Mouse (Mus musculus) B cell, adult 62 days (primary cell): ENCODE measurements around the gene Hist1h1a. TPM values are rescaled to one million over a fixed set of nuclear protein-coding genes. Genes with fewer than 3 reads are reported as not detected.

ENCODE experiments used
- total RNA-seq: library from RNA; stranded (reverse); gene quantifications from 4 replicates; pipeline ENCODE4 v1.2.4, GENCODE M21; 2023

Hist1h1a gene
- total RNA-seq: 35.5 to 38.6 TPM (median 37.0 TPM) in 4 replicates

GRCm38 (mm10) chr13:23763586-23764323, at the start of gene Hist1h1a:
Gene Hist1h1a (plus strand): TSS chr13:23763666.

GRCm38 (mm10) chr13:23738677-23739068, 24.8 kb upstream of the Hist1h1a start, which contains the start of gene Hist1h1c:
Gene Hist1h1c (plus strand): TSS chr13:23738808.

GRCm38 (mm10) chr13:23745381-23746161, 17.9 kb upstream of the Hist1h1a start, which contains the start of gene Hist1h3c:
Gene Hist1h3c (minus strand): TSS chr13:23745602.

GRCm38 (mm10) chr13:23746201-23747080, 17.0 kb upstream of the Hist1h1a start, which contains the start of gene Hist1h2bb:
Gene Hist1h2bb (plus strand): TSS chr13:23746734.

GRCm38 (mm10) chr13:23750839-23751477, 12.5 kb upstream of the Hist1h1a start, which contains the start of gene Hist1h2ab:
Gene Hist1h2ab (plus strand): TSS chr13:23751126.

GRCm38 (mm10) chr13:23752067-23752741, 11.3 kb upstream of the Hist1h1a start, which contains the start of gene Hist1h3b:
Gene Hist1h3b (plus strand): TSS chr13:23752267.

GRCm38 (mm10) chr13:23756790-23757189, 6.7 kb upstream of the Hist1h1a start, which contains the start of gene Hist1h4b:
Gene Hist1h4b (plus strand): TSS chr13:23757013.

GRCm38 (mm10) chr13:23760972-23761864, 2.2 kb upstream of the Hist1h1a start, which contains the start of gene Hist1h4a:
Gene Hist1h4a (minus strand): TSS chr13:23761230.

GRCm38 (mm10) chr13:23761871-23762821, 1.3 kb upstream of the Hist1h1a start, which contains the start of gene Hist1h3a:
Gene Hist1h3a (minus strand): TSS chr13:23762386.

GRCm38 (mm10) chr13:23769613-23770012, 6.1 kb downstream of the Hist1h1a start, which contains the start of gene Trim38:
Gene Trim38 (plus strand): TSS chr13:23769913.

GRCm38 (mm10) chr13:23806422-23807052, 43.1 kb downstream of the Hist1h1a start, which contains the start of gene Slc17a2:
Gene Slc17a2 (plus strand): TSS chr13:23806993.

Other genes starting within 250 kb of the Hist1h1a start
- 312 to 413 TPM (median 355 TPM) in 4 replicates for gene Hist1h4h, start 232.6 kb upstream of the Hist1h1a start, total RNA-seq
- gene Hist1h2af, start 229.8 kb upstream of the Hist1h1a start, total RNA-seq: 8.2 to 18.3 TPM (median 14.4 TPM) in 4 replicates
- 4.0 to 5.5 TPM (median 4.9 TPM) in 3 of 4 replicates, not detected in the other for gene Hist1h3g, start 228.2 kb upstream of the Hist1h1a start, total RNA-seq
- 9.7 to 15.7 TPM (median 11.4 TPM) in 4 replicates for gene Hist1h2bh, start 220.3 kb upstream of the Hist1h1a start, total RNA-seq
- gene Hist1h3f, start 219.6 kb upstream of the Hist1h1a start, total RNA-seq: 116 to 135 TPM (median 127 TPM) in 4 replicates
- 64.1 to 86.2 TPM (median 72.6 TPM) in 4 replicates for gene Hist1h4f, start 212.0 kb upstream of the Hist1h1a start, total RNA-seq
- 20.7 to 25.2 TPM (median 22.9 TPM) in 4 replicates for gene Hist1h1d, start 210.4 kb upstream of the Hist1h1a start, total RNA-seq
- 302 to 339 TPM (median 312 TPM) in 4 replicates for gene Hist1h3e, start 201.3 kb upstream of the Hist1h1a start, total RNA-seq
- gene Hist1h2ae, start 192.4 kb upstream of the Hist1h1a start, total RNA-seq: 20.2 to 28.2 TPM (median 23.3 TPM) in 4 replicates
- gene Hist1h2bg, start 192.3 kb upstream of the Hist1h1a start, total RNA-seq: 455 to 535 TPM (median 493 TPM) in 4 replicates
- 223 to 279 TPM (median 234 TPM) in 4 replicates for gene Hist1h2bf, start 189.5 kb upstream of the Hist1h1a start, total RNA-seq
- 18.6 to 61.8 TPM (median 42.9 TPM) in 4 replicates for gene Hist1h2ad, start 189.3 kb upstream of the Hist1h1a start, total RNA-seq
- gene Hist1h3d, start 187.9 kb upstream of the Hist1h1a start, total RNA-seq: 33.1 to 41.7 TPM (median 35.9 TPM) in 4 replicates
- 149 to 174 TPM (median 170 TPM) in 4 replicates for gene Hist1h4d, start 182.1 kb upstream of the Hist1h1a start, total RNA-seq
- gene Hist1h2be, start 142.5 kb upstream of the Hist1h1a start, total RNA-seq: 31.4 to 39.8 TPM (median 37.8 TPM) in 4 replicates
- gene Hist1h1e, start 141.1 kb upstream of the Hist1h1a start, total RNA-seq: 317 to 365 TPM (median 333 TPM) in 4 replicates
- gene Hist1h2ac, start 79.7 kb upstream of the Hist1h1a start, total RNA-seq: 9.3 to 10.9 TPM (median 9.8 TPM) in 4 replicates
- 16.6 to 23.0 TPM (median 18.7 TPM) in 4 replicates for gene Hist1h2bc, start 79.5 kb upstream of the Hist1h1a start, total RNA-seq
- gene Hist1h1t, start 67.9 kb upstream of the Hist1h1a start, total RNA-seq: 0.67 to 1.3 TPM in 2 of 4 replicates, not detected in the others
- 174 to 205 TPM (median 189 TPM) in 4 replicates for gene Hist1h4c, start 65.2 kb upstream of the Hist1h1a start, total RNA-seq
- 0.48 to 1.5 TPM (median 1.1 TPM) in 4 replicates for gene Hfe, start 52.8 kb upstream of the Hist1h1a start, total RNA-seq
- gene Hist1h1c, start 24.9 kb upstream of the Hist1h1a start, total RNA-seq: 857 to 1,008 TPM (median 880 TPM) in 4 replicates
- gene Hist1h3c, start 18.1 kb upstream of the Hist1h1a start, total RNA-seq: 9.0 to 14.7 TPM (median 11.7 TPM) in 4 replicates
- gene Hist1h2bb, start 16.9 kb upstream of the Hist1h1a start, total RNA-seq: 65.5 to 82.0 TPM (median 72.9 TPM) in 4 replicates
- gene Hist1h2ab, start 12.5 kb upstream of the Hist1h1a start, total RNA-seq: 38.9 to 112 TPM (median 74.0 TPM) in 4 replicates
- gene Hist1h3b, start 11.4 kb upstream of the Hist1h1a start, total RNA-seq: 29.5 to 64.1 TPM (median 35.4 TPM) in 4 replicates
- 81.8 to 123 TPM (median 110 TPM) in 4 replicates for gene Hist1h4b, start 6.7 kb upstream of the Hist1h1a start, total RNA-seq
- 189 to 269 TPM (median 202 TPM) in 4 replicates for gene Hist1h4a, start 2.4 kb upstream of the Hist1h1a start, total RNA-seq
- gene Hist1h3a, start 1.3 kb upstream of the Hist1h1a start, total RNA-seq: 385 to 444 TPM (median 390 TPM) in 4 replicates
- not detected in 4 replicates for gene Trim38, start 6.2 kb downstream of the Hist1h1a start, total RNA-seq
- gene Slc17a2, start 43.3 kb downstream of the Hist1h1a start, total RNA-seq: not detected in 4 replicates
- not detected in 4 replicates for gene Slc17a3, start 75.8 kb downstream of the Hist1h1a start, total RNA-seq
- not detected in 4 replicates for gene Slc17a1, start 104.1 kb downstream of the Hist1h1a start, total RNA-seq
- not detected in 4 replicates for gene Slc17a4, start 151.3 kb downstream of the Hist1h1a start, total RNA-seq
- gene Hist1h2ba, start 170.5 kb downstream of the Hist1h1a start, total RNA-seq: not detected in 4 replicates
- not detected in 4 replicates for gene Hist1h2aa, start 170.8 kb downstream of the Hist1h1a start, total RNA-seq
- gene Scgn, start 227.5 kb downstream of the Hist1h1a start, total RNA-seq: not detected in 4 replicates